Mouse (Mus musculus) CH12.LX (cell line): ENCODE data around the gene Nkrf.

ENCODE experiments used
- BHLHE40 ChIP-seq: IDR thresholded peaks from 2 replicates; pipeline ENCODE4 v1.6.1; 2011; ENCODE audit warnings: mild to moderate bottlenecking, low read depth, low read length, improper control_type of control experiment
- CTCF ChIP-seq, 2 experiments: IDR thresholded peaks in 1 of 2; conservative IDR thresholded peaks in 1 of 2; 2 replicates each; pipeline ENCODE4 v1.5.1; 2011 to 2012; ENCODE audit warnings: low read depth in 2 of 2, low read length in 2 of 2, improper control_type of control experiment in 1 of 2, inconsistent platforms in 1 of 2, mild to moderate bottlenecking in 1 of 2, moderate library complexity in 1 of 2
- EP300 ChIP-seq: IDR thresholded peaks from 2 replicates; pipeline ENCODE4 v1.6.1; 2011; ENCODE audit warnings: low read length, improper control_type of control experiment
- HCFC1 ChIP-seq: IDR thresholded peaks from 2 replicates; pipeline ENCODE4 v1.6.1; 2012; ENCODE audit warnings: low read depth, mild to moderate bottlenecking, inconsistent platforms, low read length, improper control_type of control experiment
- JUND ChIP-seq: conservative IDR thresholded peaks from 2 replicates; pipeline ENCODE4 v1.6.1; 2011; ENCODE audit warnings: low read depth, low read length, improper control_type of control experiment
- MAFK ChIP-seq: IDR thresholded peaks from 2 replicates; pipeline ENCODE4 v1.6.1; 2011; ENCODE audit warnings: low read length, improper control_type of control experiment; ENCODE audit not compliant: insufficient replicate concordance
- MAZ ChIP-seq: IDR thresholded peaks from 2 replicates; pipeline ENCODE4 v1.6.1; 2012; ENCODE audit warnings: low read depth, mild to moderate bottlenecking, inconsistent platforms, low read length, improper control_type of control experiment, moderate library complexity
- PAX5 ChIP-seq: IDR thresholded peaks from 2 replicates; pipeline ENCODE4 v1.6.1; 2012; ENCODE audit warnings: low read length, inconsistent platforms, mixed read lengths
- POLR2A ChIP-seq: IDR thresholded peaks from 2 replicates; pipeline ENCODE4 v1.6.1; 2011; ENCODE audit warnings: low read depth, mild to moderate bottlenecking, improper control_type of control experiment, low read length
- TBP ChIP-seq: conservative IDR thresholded peaks from 2 replicates; pipeline ENCODE4 v1.6.1; 2011; ENCODE audit warnings: low read depth, low read length, improper control_type of control experiment
- UBTF ChIP-seq: IDR thresholded peaks from 2 replicates; pipeline ENCODE4 v1.6.1; 2012; ENCODE audit warnings: low read depth, mild to moderate bottlenecking, inconsistent platforms, low read length, improper control_type of control experiment, moderate library complexity
- USF1 ChIP-seq: IDR thresholded peaks from 2 replicates; pipeline ENCODE4 v1.6.1; 2014; ENCODE audit warnings: low read depth, mild to moderate bottlenecking, inconsistent platforms, low read length, improper control_type of control experiment
- ZKSCAN1 ChIP-seq: IDR thresholded peaks from 2 replicates; pipeline ENCODE4 v1.6.1; 2012; ENCODE audit warnings: low read depth, inconsistent platforms, low read length, improper control_type of control experiment, borderline replicate concordance
- ZMIZ1 ChIP-seq: IDR thresholded peaks from 2 replicates; pipeline ENCODE4 v1.6.1; 2012; ENCODE audit warnings: low read depth, mild to moderate bottlenecking, inconsistent platforms, low read length, improper control_type of control experiment

DNA sequence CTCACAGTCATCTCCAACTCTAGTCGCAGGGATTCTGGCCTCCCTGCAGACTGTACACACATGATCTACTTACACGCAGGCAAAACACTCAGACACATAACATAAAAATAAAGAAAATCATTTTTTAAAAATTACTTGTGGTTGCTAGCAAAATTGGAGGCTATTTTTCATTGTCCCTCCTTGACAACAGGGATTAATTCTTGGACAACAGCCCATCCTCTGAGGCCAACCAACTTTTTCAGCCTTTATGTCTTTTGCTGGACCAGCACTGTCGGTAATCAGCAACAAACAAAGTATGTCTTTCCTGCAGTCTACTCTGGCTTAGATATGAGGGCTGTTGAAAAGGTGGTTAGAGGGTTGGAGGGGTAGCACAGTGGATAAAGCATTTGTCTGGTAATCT lies 38.4 kb upstream of the Nkrf start:
- TF ChIP-seq POLR2A: no peak
- TF ChIP-seq JUND: no peak
- TF ChIP-seq HCFC1: no peak
- no peak for TF ChIP-seq BHLHE40
- no peak for TF ChIP-seq CTCF (conservative IDR thresholded peaks at IDR 0.05 in 1 of 2, IDR thresholded peaks at IDR 0.05 in 1 of 2; ENCODE audit: low read depth in 2 of 2, low read length in 2 of 2)
- TF ChIP-seq ZMIZ1: no peak
- no peak for TF ChIP-seq TBP
- TF ChIP-seq PAX5: no peak
- TF ChIP-seq MAZ: no peak
- no peak for TF ChIP-seq EP300
- TF ChIP-seq MAFK: no peak
- no peak for TF ChIP-seq ZKSCAN1
- no peak for TF ChIP-seq USF1
- TF ChIP-seq UBTF: no peak
